Mouse (Mus musculus): ENCODE results near the gene Kif9. TPM values are rescaled to one million over a fixed set of nuclear protein-coding genes. Genes with fewer than 3 reads are reported as not detected.

Kif9 gene
- polyA plus RNA-seq, 1 experiment from 2014 or later: 1.7 TPM

- no peaks in the 10 kb centered on the region for H3K27me3 ChIP-seq
- no peaks in the 10 kb centered on the region for H3K9me3 ChIP-seq (replicated peaks)
- peak overlapping the region; percentile 61 for H3K4me2 ChIP-seq
- H3K27ac ChIP-seq: peak overlapping the region; percentile 100; the same call in 1 of the 2 replicates
- peak overlapping the region; percentile 6; the same call in 1 of the 2 replicates for H3K9ac ChIP-seq
- peak overlapping the region; percentile 98 for H3K4me3 ChIP-seq
- no peak for ATAC-seq
- WGBS: 26% methylated on average over 6 of the region's 6 CpGs
- no peaks in the 10 kb centered on the region for H3K36me3 ChIP-seq (ENCODE audit: poor library complexity, severe bottlenecking)
- peaks cover 34% of the 10 kb centered on the region for H3K4me1 ChIP-seq
These were observed 54.5 kb downstream of the Kif9 start for GRCm38 (mm10) chr9:110531151-110531791.

GRCm38 (mm10) chr9:110531914-110532489 lies 55.2 kb downstream of the Kif9 start:
- peak overlapping the region; percentile 99 for H3K9ac ChIP-seq
- peak; percentile 99 for ATAC-seq
- H3K4me3 ChIP-seq: peak overlapping the region; percentile 98
- no peaks in the 10 kb centered on the region for H3K9me3 ChIP-seq (replicated peaks)
- H3K4me1 ChIP-seq: peaks cover 34% of the 10 kb centered on the region
- H3K36me3 ChIP-seq (ENCODE audit: poor library complexity, severe bottlenecking): peaks cover 4% of the 10 kb centered on the region; the same call in 1 of the 2 replicates
- H3K27ac ChIP-seq: peak overlapping the region; percentile 100
- H3K4me2 ChIP-seq: peak overlapping the region; percentile 61
- WGBS: under 1% methylated on average over 34 of the region's 53 CpGs
- no peaks in the 10 kb centered on the region for H3K27me3 ChIP-seq

GRCm38 (mm10) chr9:110532538-110533291 lies 56.0 kb downstream of the Kif9 start, which contains the start of gene Setd2:
Gene Setd2 (plus strand): TSS chr9:110532597.
- Histone ChIP-seq H3K4me1 (peaks cover 34% of the 10 kb centered on the region), H3K9ac (peak within 1 kb of the TSS; percentile 99), H3K36me3 (ENCODE audit: poor library complexity, severe bottlenecking) (peaks cover 4% of the 10 kb centered on the region; the same call in 1 of the 2 replicates), H3K4me3 (peak within 1 kb of the TSS; percentile 98), H3K4me2 (peak within 1 kb of the TSS; percentile 77), H3K27me3 (no peaks in the 10 kb centered on the region), H3K9me3 (replicated peaks) (no peaks in the 10 kb centered on the region), H3K27ac (peak within 1 kb of the TSS; percentile 100)
- WGBS: under 1% methylated on average over 64 of the region's 109 CpGs
- ATAC-seq: peak; percentile 66

- no peaks in the 10 kb centered on the region for H3K9me3 ChIP-seq (replicated peaks)
- peaks cover 4% of the 10 kb centered on the region; the same call in 1 of the 2 replicates for H3K36me3 ChIP-seq (ENCODE audit: poor library complexity, severe bottlenecking)
- no peak for ATAC-seq
- peak overlapping the region; percentile 99 for H3K9ac ChIP-seq
- peak overlapping the region; percentile 77 for H3K4me2 ChIP-seq
- peak overlapping the region; percentile 98 for H3K4me3 ChIP-seq
- peaks cover 34% of the 10 kb centered on the region for H3K4me1 ChIP-seq
- 38% methylated on average over 5 of the region's 5 CpGs for WGBS
- H3K27me3 ChIP-seq: no peaks in the 10 kb centered on the region
- no peak overlapping the region for H3K27ac ChIP-seq
These were observed 56.9 kb downstream of the Kif9 start for GRCm38 (mm10) chr9:110533645-110534044.

GRCm38 (mm10) chr9:110535114-110535513 lies 58.4 kb downstream of the Kif9 start:
- Histone ChIP-seq H3K36me3 (ENCODE audit: poor library complexity, severe bottlenecking) (peaks cover 4% of the 10 kb centered on the region; the same call in 1 of the 2 replicates), H3K9me3 (replicated peaks) (no peaks in the 10 kb centered on the region), H3K4me1 (peaks cover 34% of the 10 kb centered on the region), H3K4me3 (no peak overlapping the region), H3K27me3 (no peaks in the 10 kb centered on the region), H3K9ac (peak overlapping the region; percentile 99; the same call in 1 of the 2 replicates), H3K27ac (no peak overlapping the region), H3K4me2 (peak overlapping the region; percentile 77)
- ATAC-seq: no peak
- WGBS: 70% methylated on average over 2 of the region's 2 CpGs

GRCm38 (mm10) chr9:110536636-110537035 lies 59.9 kb downstream of the Kif9 start:
- Histone ChIP-seq H3K4me1 (peaks cover 26% of the 10 kb centered on the region), H3K9me3 (replicated peaks) (no peaks in the 10 kb centered on the region), H3K9ac (no peak overlapping the region), H3K27ac (no peak overlapping the region), H3K4me3 (no peak overlapping the region), H3K4me2 (no peak overlapping the region), H3K36me3 (ENCODE audit: poor library complexity, severe bottlenecking) (peaks cover 4% of the 10 kb centered on the region; the same call in 1 of the 2 replicates), H3K27me3 (no peaks in the 10 kb centered on the region)
- ATAC-seq: no peak
- WGBS: 97% methylated on average over 2 of the region's 2 CpGs

- no peak overlapping the region for H3K4me2 ChIP-seq
- peaks cover 25% of the 10 kb centered on the region for H3K4me1 ChIP-seq
- no peaks in the 10 kb centered on the region for H3K9me3 ChIP-seq (replicated peaks)
- no peaks in the 10 kb centered on the region for H3K27me3 ChIP-seq
- H3K9ac ChIP-seq: no peak overlapping the region
- no peak overlapping the region for H3K4me3 ChIP-seq
- ATAC-seq: no peak
- no peak overlapping the region for H3K27ac ChIP-seq
- H3K36me3 ChIP-seq (ENCODE audit: poor library complexity, severe bottlenecking): peaks cover 8% of the 10 kb centered on the region; the same call in 1 of the 2 replicates
These were observed 61.8 kb downstream of the Kif9 start for GRCm38 (mm10) chr9:110538511-110538910.

- H3K9ac ChIP-seq: no peak overlapping the region
- WGBS: 95% methylated on average over 4 of the region's 4 CpGs
- H3K4me3 ChIP-seq: no peak overlapping the region
- no peaks in the 10 kb centered on the region for H3K9me3 ChIP-seq (replicated peaks)
- ATAC-seq: no peak
- H3K27ac ChIP-seq: no peak overlapping the region
- H3K27me3 ChIP-seq: no peaks in the 10 kb centered on the region
- no peaks in the 10 kb centered on the region for H3K4me1 ChIP-seq
- no peak overlapping the region for H3K4me2 ChIP-seq
- H3K36me3 ChIP-seq (ENCODE audit: poor library complexity, severe bottlenecking): peaks cover 5% of the 10 kb centered on the region; the same call in 1 of the 2 replicates
These were observed 65.2 kb downstream of the Kif9 start for GRCm38 (mm10) chr9:110541988-110542387.

GRCm38 (mm10) chr9:110548261-110548660 lies 71.5 kb downstream of the Kif9 start:
- Histone ChIP-seq H3K36me3 (ENCODE audit: poor library complexity, severe bottlenecking) (peaks cover 60% of the 10 kb centered on the region), H3K9ac (no peak overlapping the region), H3K27me3 (no peaks in the 10 kb centered on the region), H3K4me3 (no peak overlapping the region), H3K4me2 (no peak overlapping the region), H3K4me1 (no peaks in the 10 kb centered on the region), H3K9me3 (replicated peaks) (no peaks in the 10 kb centered on the region), H3K27ac (no peak overlapping the region)
- no peak for ATAC-seq
- WGBS: 98% methylated on average over 19 of the region's 19 CpGs

GRCm38 (mm10) chr9:110568309-110568708 lies 91.6 kb downstream of the Kif9 start:
- Histone ChIP-seq H3K4me1 (no peaks in the 10 kb centered on the region), H3K4me2 (no peak overlapping the region), H3K36me3 (ENCODE audit: poor library complexity, severe bottlenecking) (peaks cover 83% of the 10 kb centered on the region), H3K27ac (no peak overlapping the region), H3K9me3 (replicated peaks) (no peaks in the 10 kb centered on the region), H3K27me3 (no peaks in the 10 kb centered on the region), H3K4me3 (no peak overlapping the region), H3K9ac (no peak overlapping the region)
- no peak for ATAC-seq
